Mouse (Mus musculus) layer of hippocampus, adult 2 months (tissue): ENCODE results near the gene Evx2. TPM values are rescaled to one million over a fixed set of nuclear protein-coding genes. Genes with fewer than 3 reads are reported as not detected.

Source experiments
- DNase-seq, 2 experiments: peaks; one replicate each; pipeline ENCODE4 v3.0.0; 2022; ENCODE audit warnings: low spot score in 2 of 2
- H3K27ac ChIP-seq: fragments of 200-600 bp; 2 replicates; pipeline ENCODE4 v1.8.1; 2022
- H3K4me3 ChIP-seq: fragments of 200-600 bp; 2 replicates; pipeline ENCODE4 v1.8.1; 2022; ENCODE audit warnings: mild to moderate bottlenecking
- CTCF ChIP-seq: fragments of 200-600 bp; conservative IDR thresholded peaks from 2 replicates; pipeline ENCODE4 v1.8.1; 2022; ENCODE audit warnings: antibody characterized with exemption, mild to moderate bottlenecking, moderate library complexity
- total RNA-seq, 2 experiments: library from RNA; stranded (reverse); gene quantifications; 2 replicates each; pipeline ENCODE4 v1.2.3; 2021

Gene Evx2
- total RNA-seq, 2 experiments from 2014 or later, result not detected

DNA sequence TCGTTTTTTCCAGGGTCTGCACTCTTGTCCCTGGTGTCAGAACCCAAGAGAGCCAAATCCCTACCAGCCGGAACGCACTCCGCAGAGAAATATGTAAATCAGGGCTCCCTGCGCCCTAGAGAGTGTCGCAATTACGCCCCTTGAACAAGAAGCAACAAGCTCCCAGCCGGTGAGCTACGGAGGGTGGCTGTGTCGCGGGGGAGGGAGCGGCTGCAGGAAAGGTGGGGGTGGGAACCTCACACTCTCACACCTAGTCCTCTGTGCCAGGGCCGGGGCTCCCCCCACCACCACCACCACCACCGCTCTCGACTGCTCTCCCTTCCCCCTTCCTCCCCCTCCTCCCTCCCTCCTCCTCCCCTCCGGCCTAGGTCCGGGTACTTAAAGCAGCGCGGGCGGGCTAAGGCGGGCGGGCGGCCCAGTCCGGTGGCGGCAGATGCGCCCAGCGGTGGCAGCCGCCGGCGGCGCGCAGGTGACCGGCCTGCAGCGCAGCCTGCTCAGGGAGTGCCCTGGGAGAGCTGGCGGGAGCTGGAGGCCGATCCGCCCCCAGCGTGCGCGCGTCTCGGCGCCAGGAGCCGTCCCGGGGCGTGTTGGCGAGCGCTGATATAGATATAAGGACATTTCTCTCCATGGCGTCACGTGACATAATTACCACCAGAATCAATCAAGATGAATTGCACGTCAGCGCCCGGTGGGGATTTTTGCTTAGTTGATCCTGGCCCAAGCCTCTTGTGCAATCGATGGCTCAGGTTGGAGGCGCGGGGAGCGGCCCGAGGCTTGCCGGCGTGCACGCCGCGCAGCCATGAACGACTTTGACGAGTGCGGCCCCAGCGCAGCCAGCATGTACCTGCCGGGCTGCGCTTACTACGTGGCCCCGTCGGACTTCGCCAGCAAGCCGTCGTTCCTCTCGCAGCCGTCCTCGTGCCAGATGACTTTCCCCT is 22.5 kb upstream of the Evx2 start:
- Histone ChIP-seq H3K4me3 (no peak overlapping the region), H3K27ac (no peak overlapping the region)
- TF ChIP-seq CTCF, result no peak
- DNase-seq, result no peak

DNA sequence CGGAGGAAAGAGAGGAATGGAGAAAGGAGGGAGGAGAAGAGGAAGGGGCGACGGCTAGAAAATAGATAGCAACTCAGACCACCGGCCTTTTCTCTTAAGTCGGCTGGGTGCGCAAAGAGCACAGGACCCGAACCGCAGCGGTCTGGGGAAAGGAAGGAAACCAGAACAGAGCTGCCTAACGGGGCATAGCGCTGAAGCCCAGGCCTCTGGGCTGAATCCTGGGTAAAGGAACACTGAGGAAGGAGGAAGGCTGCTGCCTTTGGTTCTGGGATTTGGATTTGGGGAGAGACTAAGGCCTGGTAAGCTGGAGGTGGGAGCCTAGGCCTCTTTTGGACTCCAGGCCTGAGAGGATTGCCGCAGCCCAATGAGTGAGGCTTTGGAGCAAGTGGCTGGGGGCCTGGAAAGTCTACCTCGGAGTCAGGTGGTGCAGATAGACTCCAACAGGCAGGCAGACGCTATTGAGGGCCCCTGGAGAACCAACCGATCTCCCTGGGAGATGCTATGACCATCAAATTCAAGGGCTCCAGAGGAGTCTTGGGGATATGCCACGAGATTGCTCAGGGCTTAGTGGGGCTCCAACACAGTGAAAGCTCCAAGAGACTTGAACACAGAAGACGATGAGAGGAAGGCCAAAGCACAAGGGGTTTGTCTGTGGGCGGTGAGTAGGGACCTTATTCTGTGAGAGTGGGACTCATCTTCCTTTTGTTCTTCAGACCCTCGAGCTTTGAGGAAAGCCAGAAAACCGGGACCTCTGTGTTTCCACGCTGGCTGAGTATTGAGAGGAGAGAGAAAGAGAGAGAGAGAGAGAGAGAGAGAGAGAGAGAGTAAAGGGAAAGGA is 21.4 kb upstream of the Evx2 start:
- no peak for DNase-seq
- TF ChIP-seq CTCF, result no peak
- no peak overlapping the region for H3K27ac ChIP-seq
- no peak overlapping the region for H3K4me3 ChIP-seq

DNA sequence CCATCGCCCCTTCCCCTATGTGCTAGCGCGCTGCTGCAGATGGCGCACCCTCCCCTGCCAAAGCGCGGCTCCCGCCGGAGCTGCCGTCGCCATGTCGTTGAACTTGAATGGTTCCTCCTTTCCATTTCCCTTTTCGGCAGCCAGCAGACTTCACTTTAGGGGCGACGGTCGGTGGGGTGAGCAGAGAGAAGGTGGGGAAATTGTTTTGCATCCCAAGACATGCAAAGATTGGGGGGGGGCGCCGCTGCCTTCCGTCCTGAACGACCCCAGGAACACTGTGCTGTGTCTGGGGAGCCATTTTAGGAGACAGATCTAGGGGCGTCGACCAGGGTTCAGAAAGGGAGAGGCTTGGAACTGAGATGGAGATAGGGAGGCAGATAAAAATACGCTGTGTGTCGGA is 20.6 kb upstream of the Evx2 start:
- TF ChIP-seq CTCF, result no peak
- H3K27ac ChIP-seq, result no peak overlapping the region

DNA sequence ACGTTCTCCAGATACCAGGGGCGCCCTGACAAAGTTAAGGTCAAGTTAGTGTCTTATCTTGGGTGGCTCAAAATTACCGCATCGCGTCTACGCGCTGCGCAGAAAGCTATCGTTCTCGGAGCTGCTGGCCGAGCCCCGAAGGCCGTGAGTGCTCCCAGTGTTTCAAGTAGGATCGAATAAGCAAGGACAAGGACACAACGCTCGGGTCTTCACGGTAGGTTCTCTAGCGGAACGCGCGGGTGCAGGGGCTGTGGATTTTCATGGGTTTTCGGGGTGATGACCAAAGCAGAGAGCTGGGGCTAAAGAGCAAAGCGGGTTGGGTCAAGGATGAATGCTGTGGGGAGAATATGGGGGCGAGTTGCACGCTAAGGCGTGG is 20.2 kb upstream of the Evx2 start:
- TF ChIP-seq CTCF, result no peak
- DNase-seq, result no peak
- Histone ChIP-seq H3K4me3 (no peak overlapping the region), H3K27ac (no peak overlapping the region)

More for the DNA sequence above, 20.6 kb upstream of the Evx2 start:
- DNase-seq, result no peak
- H3K4me3 ChIP-seq, result no peak overlapping the region

DNA sequence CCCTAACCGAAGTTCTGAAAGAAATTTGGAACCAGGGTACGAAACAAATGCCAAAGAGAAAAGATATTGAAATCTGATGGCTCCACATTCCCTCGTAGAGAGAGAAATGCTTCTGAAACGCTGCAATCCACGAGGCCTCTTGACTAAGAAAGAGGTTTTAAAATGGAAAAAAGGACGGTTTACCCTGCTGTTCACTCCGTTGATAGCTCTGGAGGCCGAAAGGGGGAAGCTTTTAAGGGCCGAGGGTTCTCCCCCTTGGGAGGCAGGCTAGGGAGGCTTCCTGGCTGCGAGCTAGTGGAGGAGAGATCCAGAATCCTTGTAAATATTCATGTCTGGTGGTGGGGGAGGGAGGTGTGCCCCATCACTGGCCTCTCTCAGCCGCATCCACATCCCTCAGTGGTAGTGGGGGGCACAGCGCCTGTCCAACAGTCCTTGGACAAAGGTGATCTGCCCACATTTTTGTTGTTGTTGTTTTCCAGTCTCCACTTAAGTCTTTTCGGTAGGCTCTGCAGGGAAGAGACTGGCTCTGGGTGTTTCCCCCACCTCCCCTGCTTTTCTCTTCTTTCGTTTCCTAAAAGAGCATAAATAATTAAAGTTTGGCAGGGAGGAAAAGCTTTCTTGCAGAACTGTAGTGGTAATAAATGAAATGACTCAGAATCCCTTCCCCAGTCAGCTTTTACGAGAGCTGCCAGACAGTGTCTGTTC is 19.7 kb upstream of the Evx2 start, which contains the start of gene Hoxd11:
Hoxd11 (plus strand) TSS at position 667 of the 705 bp plus-strand sequence.
- no peak within 1 kb of the TSS for H3K27ac ChIP-seq
- TF ChIP-seq CTCF, result no peak
- DNase-seq, result no peak
- H3K4me3 ChIP-seq, result no peak within 1 kb of the TSS

DNA sequence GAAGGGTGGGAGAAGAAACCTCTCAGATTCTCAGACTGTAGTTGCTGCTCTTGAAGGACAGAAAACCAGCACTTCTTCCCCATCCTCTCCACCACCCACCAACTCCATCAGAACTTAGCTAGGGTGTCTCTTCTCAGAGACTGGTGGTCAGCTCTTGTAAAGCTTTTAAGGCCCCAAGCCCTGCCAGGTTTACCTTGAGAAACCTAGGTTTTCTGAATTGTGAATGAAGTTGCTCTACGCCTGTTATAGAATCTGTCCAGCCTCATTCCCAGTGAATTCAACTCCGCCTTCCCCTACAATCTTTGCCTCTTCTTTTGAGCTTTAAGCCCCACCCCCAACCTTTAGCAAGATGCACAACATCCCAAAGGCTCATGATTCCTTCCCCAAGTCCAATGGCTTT is 17.7 kb upstream of the Evx2 start:
- DNase-seq, result no peak
- Histone ChIP-seq H3K27ac (no peak overlapping the region), H3K4me3 (no peak overlapping the region)
- no peak for TF ChIP-seq CTCF

DNA sequence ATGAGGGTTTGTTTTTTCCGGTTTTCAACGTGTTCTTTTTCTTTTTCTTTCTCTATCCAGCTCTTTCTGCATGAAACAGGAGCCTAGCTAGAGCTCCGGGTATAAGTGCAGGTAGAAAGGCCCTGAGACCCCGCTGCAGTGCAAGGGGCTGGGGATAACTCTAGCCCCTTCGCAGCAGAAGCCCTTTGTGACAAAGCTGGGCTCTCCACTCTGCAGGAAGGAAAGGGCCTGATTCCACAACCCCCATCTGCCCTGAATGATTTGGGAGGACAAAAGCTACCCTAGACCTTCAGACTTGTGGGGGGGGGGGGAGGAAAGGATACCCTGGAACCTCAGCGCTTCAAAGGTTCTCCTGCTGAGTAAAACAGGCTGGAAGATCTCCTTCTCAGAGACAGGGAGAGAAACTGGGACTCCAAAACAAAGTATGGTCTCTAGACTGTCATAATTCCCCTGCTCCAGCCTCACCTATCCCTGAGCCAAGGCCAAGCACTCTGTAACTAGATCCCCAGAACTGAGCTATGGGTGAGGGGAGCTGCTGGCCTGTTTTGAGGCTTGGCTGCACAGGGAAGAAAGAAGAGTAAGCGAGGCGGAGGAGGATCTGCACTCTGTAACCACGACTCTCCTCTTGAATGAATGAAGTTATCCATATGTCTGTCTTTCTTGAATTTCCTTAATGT is 17.2 kb upstream of the Evx2 start:
- H3K4me3 ChIP-seq, result no peak overlapping the region
- no peak for DNase-seq
- no peak overlapping the region for H3K27ac ChIP-seq
- TF ChIP-seq CTCF, result no peak

DNA sequence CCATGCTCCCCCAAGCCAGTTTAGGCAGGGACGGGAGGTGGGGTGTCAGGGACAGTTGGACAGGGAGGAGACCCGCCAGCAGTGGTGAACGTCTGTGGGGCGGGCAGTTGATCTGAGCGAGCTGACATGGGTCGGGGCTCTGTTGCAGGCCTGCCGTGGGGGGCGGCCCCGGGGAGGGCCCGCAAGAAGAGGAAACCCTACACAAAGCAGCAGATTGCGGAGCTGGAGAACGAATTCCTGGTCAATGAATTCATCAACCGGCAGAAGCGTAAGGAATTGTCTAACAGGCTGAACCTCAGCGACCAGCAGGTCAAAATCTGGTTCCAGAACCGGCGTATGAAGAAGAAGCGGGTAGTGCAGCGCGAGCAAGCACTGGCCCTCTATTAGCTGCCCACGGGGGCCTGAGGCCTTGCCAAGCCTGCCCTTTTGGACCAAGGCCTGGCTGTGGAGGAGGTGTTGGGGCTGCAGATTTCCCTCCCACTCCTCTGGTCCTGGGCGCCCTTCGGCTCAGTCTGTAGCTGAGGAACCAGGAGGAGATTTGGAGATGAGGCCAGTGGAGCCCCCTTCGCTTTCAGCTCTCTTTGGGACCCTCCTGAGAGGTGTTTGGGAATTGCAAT is 16.4 kb upstream of the Evx2 start:
- DNase-seq, result no peak
- TF ChIP-seq CTCF, result no peak

DNA sequence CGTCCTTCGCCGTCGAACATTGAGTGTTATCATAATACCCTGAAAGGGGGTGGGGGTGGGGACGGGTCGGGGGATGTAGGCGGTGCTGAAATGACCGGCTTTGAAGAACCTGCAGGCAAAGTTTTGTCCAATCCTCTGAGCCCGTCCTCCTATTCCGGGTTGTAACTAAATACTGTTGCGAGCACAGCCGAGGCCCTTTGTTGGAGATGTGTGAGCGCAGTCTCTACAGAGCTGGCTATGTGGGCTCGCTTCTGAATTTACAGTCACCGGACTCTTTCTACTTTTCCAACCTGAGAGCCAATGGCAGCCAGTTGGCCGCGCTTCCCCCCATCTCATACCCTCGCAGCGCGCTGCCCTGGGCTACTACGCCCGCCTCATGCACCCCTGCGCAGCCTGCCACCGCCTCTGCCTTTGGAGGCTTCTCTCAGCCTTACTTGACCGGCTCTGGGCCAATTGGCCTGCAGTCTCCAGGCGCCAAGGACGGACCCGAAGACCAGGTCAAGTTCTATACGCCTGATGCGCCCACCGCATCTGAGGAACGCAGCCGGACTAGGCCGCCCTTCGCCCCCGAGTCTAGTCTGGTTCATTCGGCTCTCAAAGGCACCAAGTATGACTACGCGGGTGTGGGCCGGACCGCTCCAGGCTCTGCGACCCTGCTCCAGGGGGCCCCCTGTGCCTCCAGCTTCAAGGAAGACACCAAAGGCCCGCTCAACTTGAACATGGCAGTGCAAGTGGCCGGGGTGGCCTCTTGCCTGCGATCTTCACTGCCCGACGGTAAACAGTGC is 15.7 kb upstream of the Evx2 start, which contains the start of gene Hoxd12:
Hoxd12 (plus strand) TSS at position 133 of the 785 bp plus-strand sequence.
- DNase-seq, result no peak
- H3K4me3 ChIP-seq, result no peak within 1 kb of the TSS
- H3K27ac ChIP-seq, result no peak within 1 kb of the TSS
- no peak for TF ChIP-seq CTCF

More for the DNA sequence above, 16.4 kb upstream of the Evx2 start:
- Histone ChIP-seq H3K4me3 (no peak overlapping the region), H3K27ac (no peak overlapping the region)

DNA sequence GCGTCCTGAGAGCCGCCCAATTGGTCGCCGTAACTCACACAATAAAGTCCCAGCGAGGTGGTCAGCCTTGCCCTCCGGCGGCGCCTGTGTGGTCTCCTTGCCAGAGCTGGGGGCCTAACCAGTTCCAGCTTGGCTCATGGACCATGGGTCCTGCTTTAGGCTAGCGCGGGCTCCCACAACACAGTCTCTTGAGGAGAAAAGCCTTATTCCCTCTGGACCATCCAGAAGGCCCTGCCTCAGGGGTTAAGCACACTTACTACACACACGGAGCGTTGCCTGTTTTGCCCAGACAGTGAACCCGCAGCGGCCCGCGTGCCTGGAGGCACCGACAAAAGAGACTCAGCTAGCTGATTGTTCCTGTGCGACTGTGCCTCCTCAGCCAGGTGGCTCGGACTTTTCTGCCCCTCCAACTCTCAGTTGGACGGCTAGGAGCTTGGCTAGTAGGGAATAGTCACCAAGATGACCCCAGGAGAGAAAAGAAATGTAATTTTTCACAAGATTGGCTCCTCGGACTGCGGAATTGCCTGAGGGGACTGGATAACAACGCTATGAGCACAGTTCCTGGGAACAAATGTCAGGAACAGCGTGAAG is 14.6 kb upstream of the Evx2 start:
- no peak for DNase-seq
- no peak overlapping the region for H3K27ac ChIP-seq
- TF ChIP-seq CTCF, result no peak
- H3K4me3 ChIP-seq, result no peak overlapping the region
